Mouse (Mus musculus) hindlimb bud, embryonic 11.5 days (tissue): ENCODE results near the gene Sun1.

Experiments used
- DNase-seq: peaks from one replicate; pipeline ENCODE4 v3.0.0-alpha.2; 2012; ENCODE audit warnings: low read depth, low spot score; ENCODE audit errors: extremely low spot score

Gene Sun1

GRCm38 (mm10) chr5:139206525-139206924, 6.1 kb downstream of the Sun1 start:
- DNase-seq: no peak

- no peak for DNase-seq
Measured at GRCm38 (mm10) chr5:139208183-139208582, 7.7 kb downstream of the Sun1 start.

GRCm38 (mm10) chr5:139208871-139209684, 8.6 kb downstream of the Sun1 start:
- no peak for DNase-seq

- DNase-seq: no peak
Measured at GRCm38 (mm10) chr5:139209685-139210026, 9.2 kb downstream of the Sun1 start.

GRCm38 (mm10) chr5:139211737-139212385, 11.4 kb downstream of the Sun1 start:
- no peak for DNase-seq

- DNase-seq: no peak
Measured at GRCm38 (mm10) chr5:139214298-139214697, 13.9 kb downstream of the Sun1 start.

DNA sequence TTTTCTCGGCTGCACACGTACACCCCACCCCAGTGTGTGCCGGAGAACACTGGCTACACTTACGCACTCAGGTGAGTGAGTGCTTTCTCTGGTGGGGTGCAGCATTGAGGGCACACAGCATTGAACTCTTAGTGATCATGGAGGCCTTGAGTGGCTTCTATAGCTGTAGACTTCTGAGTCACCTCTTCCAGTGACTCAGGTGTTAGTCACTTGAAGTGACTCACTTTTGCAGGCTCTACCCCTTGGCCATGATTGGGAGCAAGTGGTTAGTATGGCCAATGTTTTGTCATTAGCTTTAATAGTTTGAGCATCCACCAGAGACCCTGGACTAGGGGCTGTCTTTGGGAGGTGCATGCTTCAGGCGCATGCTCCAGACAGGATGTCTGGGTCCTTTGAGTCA, 14.7 kb downstream of the Sun1 start:
- DNase-seq: no peak

- DNase-seq: no peak
Measured at GRCm38 (mm10) chr5:139216121-139216520, 15.7 kb downstream of the Sun1 start.

DNA sequence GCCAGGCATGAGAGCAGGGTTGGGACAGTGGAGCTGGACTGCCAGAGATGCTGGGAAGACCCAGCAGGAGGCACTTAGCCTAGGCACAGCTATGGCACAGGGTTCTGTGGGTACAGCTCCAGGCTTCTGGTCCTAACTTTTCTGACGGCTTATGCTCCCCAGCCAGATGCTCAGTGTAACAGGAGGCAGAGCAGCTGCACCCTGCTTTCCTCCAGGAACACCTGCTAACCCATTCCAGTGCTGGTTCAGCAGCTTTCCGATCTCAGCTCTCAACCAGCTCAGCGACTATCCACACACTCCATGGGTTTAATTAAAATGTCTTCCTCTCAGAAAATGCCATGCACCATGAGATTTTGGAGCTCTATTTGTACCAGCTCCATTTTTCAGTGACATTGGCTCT, 16.3 kb downstream of the Sun1 start:
- DNase-seq: no peak

- DNase-seq: no peak
Measured at GRCm38 (mm10) chr5:139220006-139220515, 19.6 kb downstream of the Sun1 start.

- no peak for DNase-seq
Measured at GRCm38 (mm10) chr5:139220610-139221009, 20.2 kb downstream of the Sun1 start.

DNA sequence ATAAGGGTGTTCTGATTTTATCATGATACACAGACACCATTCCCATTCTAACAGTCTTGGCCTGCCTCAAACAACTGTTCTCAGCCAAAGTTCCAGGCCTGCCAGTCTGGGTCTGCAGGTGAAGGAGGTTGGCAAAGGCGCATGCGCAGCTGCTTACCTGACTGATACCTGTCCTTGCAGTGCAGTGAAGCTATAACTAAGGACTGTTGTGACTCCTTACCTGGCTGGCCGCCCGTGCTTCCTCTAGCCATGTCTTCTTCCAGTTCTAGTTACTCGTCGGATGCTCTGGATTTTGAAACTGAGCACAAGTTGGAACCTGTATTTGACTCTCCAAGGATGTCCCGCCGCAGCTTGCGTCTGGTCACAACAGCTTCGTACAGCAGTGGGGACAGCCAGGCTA, 22.9 kb downstream of the Sun1 start:
- DNase-seq: no peak

- DNase-seq: no peak
Measured at GRCm38 (mm10) chr5:139227236-139227635, 26.8 kb downstream of the Sun1 start.

DNA sequence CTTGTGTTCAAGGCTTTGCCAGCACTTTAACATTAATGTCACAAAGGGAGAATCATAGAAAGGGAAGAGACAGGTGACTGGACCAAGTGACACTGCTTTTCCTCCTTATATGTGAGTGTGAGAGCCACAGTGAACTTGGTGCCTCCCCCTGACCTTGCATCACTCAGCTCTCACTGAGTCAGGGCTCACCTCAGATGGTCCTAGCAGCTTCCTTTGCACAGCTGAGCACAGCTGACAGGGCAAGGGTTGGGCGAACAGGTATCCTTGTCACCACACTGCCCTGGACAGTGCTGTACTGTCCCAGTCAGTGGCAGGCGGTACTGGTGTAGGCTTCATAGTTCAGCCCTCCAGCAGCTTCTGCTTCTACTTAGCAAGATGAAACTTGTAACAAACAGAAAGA, 27.2 kb downstream of the Sun1 start:
- no peak for DNase-seq

DNA sequence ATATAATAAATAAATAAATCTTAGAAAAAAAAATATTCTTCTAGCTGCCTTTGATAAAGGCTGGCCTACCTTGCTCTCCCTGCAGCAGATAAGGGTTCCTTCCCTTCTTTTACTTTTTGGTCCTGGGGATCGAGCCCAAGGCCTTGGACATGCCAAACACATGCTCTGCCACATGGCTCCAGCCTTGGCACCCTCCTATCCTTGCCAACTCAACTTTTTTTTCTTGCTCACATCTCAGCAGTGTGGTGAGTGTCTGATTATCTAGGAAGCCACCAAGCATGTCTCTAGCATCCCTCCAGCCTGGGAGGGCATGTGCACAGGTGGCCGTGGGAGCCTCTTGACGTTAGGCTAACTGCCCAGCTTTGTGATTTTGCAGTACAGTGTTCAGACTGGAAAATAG, 27.9 kb downstream of the Sun1 start:
- DNase-seq: no peak

DNA sequence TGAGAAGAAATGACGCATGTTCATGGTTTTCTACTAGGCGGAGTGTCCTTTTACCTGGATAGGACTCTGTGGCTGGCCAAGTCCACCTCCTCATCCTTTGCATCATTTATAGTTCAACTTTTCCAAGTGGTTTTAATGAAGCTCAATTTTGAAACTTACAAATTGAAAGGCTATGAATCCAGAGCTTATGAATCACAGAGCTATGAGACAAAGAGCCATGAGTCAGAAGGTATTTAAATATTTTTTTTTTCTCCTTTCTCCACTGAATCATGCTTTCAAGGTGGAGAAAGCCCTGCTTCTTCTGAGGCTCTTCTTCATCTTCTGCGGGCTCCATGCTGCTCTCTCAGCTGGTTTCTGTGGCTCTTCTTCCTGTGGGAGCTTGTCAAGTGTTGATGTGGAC, 29.3 kb downstream of the Sun1 start:
- no peak for DNase-seq

DNA sequence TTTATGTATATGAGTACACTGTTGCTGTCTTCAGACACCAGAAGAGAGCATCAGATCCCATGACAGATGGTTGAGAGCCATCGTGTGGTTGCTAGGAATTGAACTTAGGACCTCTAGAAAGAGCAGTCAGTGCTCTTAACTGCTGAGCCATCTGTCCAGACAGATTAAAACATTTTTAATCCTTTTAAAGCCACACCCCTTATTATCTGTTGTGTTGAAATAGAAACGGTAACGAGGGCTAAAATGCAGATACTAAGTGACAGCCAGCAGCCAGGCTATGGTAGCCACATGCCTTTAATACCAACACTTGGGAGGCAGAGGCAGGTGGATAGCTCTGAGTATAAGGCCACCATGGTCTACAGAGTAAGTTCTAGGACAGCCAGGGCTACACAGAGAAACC, 31.6 kb downstream of the Sun1 start:
- no peak for DNase-seq

GRCm38 (mm10) chr5:139234423-139234822, 34.0 kb downstream of the Sun1 start:
- DNase-seq: no peak

DNA sequence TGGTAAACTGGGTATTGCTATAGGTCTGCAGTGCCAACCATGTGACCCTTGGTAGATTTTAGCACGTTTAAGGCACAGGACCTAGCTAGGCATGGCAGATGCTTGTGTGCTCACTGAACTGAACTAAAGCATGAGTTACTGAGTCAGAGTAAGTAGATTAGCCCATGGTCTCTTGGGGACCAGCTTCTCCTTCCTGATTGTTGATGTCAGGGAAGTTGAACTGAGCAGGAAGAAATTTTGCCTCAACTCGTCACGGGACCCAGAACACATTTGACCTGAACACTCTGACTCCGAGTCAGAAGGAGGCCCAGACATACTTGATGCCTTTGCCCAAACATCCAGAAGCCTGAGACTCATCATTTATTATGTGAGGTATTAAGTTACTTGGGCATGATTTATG, 37.0 kb downstream of the Sun1 start:
- no peak for DNase-seq

GRCm38 (mm10) chr5:139241022-139241761, 40.8 kb downstream of the Sun1 start:
- no peak for DNase-seq

GRCm38 (mm10) chr5:139243384-139243783, 42.9 kb downstream of the Sun1 start:
- DNase-seq: no peak

DNA sequence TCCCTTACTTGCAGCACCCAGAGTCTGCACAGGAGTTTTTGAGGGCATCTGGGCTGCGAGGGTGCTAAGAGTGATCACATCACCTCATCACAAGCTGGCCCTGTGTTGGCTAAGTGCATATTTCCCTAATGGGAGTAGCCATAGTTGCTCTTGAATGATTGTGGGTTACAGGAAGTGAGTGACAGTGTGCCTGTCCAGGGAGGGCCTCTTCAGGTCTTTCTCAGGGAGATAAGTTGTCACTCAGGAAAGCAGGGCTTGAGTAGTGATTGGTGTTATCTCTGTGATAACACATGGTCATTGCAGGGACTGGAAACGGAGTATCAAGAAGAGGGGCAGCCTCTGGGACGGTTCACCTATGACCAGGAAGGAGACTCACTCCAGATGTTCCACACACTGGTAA, 47.3 kb downstream of the Sun1 start:
- no peak for DNase-seq
